Mouse (Mus musculus) heart, embryonic 14.5 days (tissue): ENCODE results near the gene Enox1. TPM values are rescaled to one million over a fixed set of nuclear protein-coding genes. Genes with fewer than 3 reads are reported as not detected.

Source experiments
- ATAC-seq: fragments of 200-750 bp; cut with Nextera tagmentation; 2 replicates; pipeline ENCODE4 v1.8.0; 2017; ENCODE audit warnings: low read depth, moderate TSS enrichment; ENCODE audit not compliant: insufficient number of reproducible peaks, insufficient read depth, low FRiP score
- H3K27ac ChIP-seq, 2 experiments: fragments of 200-500 bp in 1 of 2; fragments of 300-500 bp in 1 of 2; sonication (generic) in 1 of 2; replicated peaks in 1 of 2; 2 replicates each; pipeline ENCODE4 v1.5.1; 2012 to 2014; ENCODE audit warnings: low read depth in 2 of 2, low read length in 2 of 2, control low read depth in 1 of 2, mild to moderate bottlenecking in 1 of 2, mixed read lengths in 1 of 2; ENCODE audit not compliant: control insufficient read depth in 1 of 2, insufficient read depth in 1 of 2
- H3K27me3 ChIP-seq: fragments of 300-500 bp; sonication (generic); 2 replicates; pipeline ENCODE4 v1.6.1; 2014; ENCODE audit warnings: mild to moderate bottlenecking, low read length, control low read depth; ENCODE audit not compliant: control insufficient read depth, insufficient read depth
- H3K36me3 ChIP-seq: fragments of 300-500 bp; sonication (generic); 2 replicates; pipeline ENCODE4 v1.6.1; 2014; ENCODE audit warnings: mild to moderate bottlenecking, control low read depth, low read length, mixed read lengths; ENCODE audit not compliant: control insufficient read depth, insufficient read depth
- H3K4me1 ChIP-seq, 2 experiments: fragments of 200-500 bp in 1 of 2; fragments of 300-500 bp in 1 of 2; sonication (generic) in 1 of 2; 2 replicates each; pipeline ENCODE4 v1.6.1; 2012 to 2014; ENCODE audit warnings: low read length in 2 of 2, control low read depth in 1 of 2, mixed read lengths in 1 of 2; ENCODE audit not compliant: control insufficient read depth in 2 of 2, insufficient read depth in 2 of 2
- H3K4me2 ChIP-seq: fragments of 300-500 bp; sonication (generic); 2 replicates; pipeline ENCODE4 v1.6.1; 2014; ENCODE audit warnings: mild to moderate bottlenecking, low read length
- H3K4me3 ChIP-seq, 2 experiments: fragments of 200-500 bp in 1 of 2; fragments of 300-500 bp in 1 of 2; sonication (generic) in 1 of 2; 2 replicates each; pipeline ENCODE4 v1.5.1; 2012 to 2014; ENCODE audit warnings: low read length in 2 of 2, mild to moderate bottlenecking in 2 of 2, control low read depth in 1 of 2, low read depth in 1 of 2, moderate library complexity in 1 of 2; ENCODE audit not compliant: control insufficient read depth in 1 of 2, insufficient read depth in 1 of 2
- H3K9ac ChIP-seq: fragments of 300-500 bp; sonication (generic); 2 replicates; pipeline ENCODE4 v1.6.1; 2014; ENCODE audit warnings: mild to moderate bottlenecking, low read length
- H3K9me3 ChIP-seq: fragments of 300-500 bp; sonication (generic); 2 replicates; pipeline ENCODE4 v1.6.1; 2016; ENCODE audit warnings: low read length, control low read depth; ENCODE audit not compliant: control insufficient read depth
- WGBS: fragments of 180-500 bp; shearing (Covaris S2); extraction: QIAGEN DNeasy Blood & Tissue Kit; methylation state at CpG from one replicate; pipeline ENCODE4 v1.1.7; 2014; 5-methylcytosine and 5-hydroxymethylcytosine counted together
- polyA plus RNA-seq: library from polyadenylated mRNA; unstranded; fragments of >200 nt; fragmentation: Nextera tagmentation; extraction: Ambion mirVana; gene quantifications from 2 replicates; pipeline ENCODE4 v1.2.1, GENCODE M21; 2014

Enox1 gene
- polyA plus RNA-seq, 1 experiment from 2014 or later: 2.2 TPM

DNA sequence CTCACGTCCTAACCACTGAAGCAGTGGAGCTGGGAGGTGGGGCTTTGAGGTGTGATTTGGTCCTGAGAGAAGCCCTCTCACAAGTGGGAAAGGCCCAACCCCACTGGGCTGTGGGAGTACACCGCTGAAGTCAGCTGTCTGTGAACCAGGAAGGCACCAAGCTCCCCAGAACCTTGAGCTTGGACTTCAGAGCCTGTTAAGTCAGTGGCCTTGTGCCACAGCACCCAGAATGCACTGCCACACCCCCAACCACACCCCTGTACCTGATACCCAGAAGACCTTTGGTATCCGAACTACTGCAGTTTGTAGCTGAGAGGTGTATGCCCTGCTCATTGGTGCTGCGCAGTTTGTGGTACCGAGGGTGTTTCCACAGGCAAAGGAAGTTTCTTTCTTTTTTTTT is 232.7 kb downstream of the Enox1 start:
- no peak for ATAC-seq
- Histone ChIP-seq H3K27me3 (no peaks in the 10 kb centered on the region), H3K9ac (no peak overlapping the region), H3K4me2 (no peak overlapping the region), H3K27ac (no peak overlapping the region), H3K36me3 (no peaks in the 10 kb centered on the region), H3K4me1 (peaks cover 0 to 3% of the 10 kb centered on the region in 2 experiments; a peak in 1 of 4 replicates), H3K4me3 (no peak overlapping the region), H3K9me3 (no peaks in the 10 kb centered on the region)
- 81% methylated on average over 5 of the region's 5 CpGs for WGBS

DNA sequence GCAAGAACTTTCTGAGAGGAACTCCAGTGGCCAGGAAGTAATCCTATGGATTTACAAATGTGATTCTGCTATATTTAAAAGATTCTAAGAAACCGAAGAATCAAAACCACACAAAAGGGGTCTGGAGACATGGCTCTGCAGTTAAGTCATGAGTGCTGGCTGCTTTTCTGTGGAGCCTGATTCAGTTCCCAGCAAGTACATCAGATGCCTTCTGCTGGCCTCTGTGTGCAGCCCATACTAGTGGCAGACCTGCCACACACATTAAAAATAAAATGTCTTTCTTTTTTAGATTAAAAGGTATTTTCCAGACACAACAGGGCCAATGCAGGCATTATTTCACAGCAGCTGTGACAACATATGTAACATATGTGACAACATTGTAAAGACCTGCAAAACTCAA is 235.9 kb downstream of the Enox1 start:
- no peaks in the 10 kb centered on the region for H3K36me3 ChIP-seq
- H3K9ac ChIP-seq: no peak overlapping the region
- H3K27me3 ChIP-seq: no peaks in the 10 kb centered on the region
- H3K4me3 ChIP-seq: no peak overlapping the region
- no peaks in the 10 kb centered on the region for H3K4me1 ChIP-seq
- H3K4me2 ChIP-seq: no peak overlapping the region
- ATAC-seq: no peak
- 67% methylated on average over 1 of the region's 1 CpGs for WGBS
- H3K27ac ChIP-seq: no peak overlapping the region
- H3K9me3 ChIP-seq: no peaks in the 10 kb centered on the region

DNA sequence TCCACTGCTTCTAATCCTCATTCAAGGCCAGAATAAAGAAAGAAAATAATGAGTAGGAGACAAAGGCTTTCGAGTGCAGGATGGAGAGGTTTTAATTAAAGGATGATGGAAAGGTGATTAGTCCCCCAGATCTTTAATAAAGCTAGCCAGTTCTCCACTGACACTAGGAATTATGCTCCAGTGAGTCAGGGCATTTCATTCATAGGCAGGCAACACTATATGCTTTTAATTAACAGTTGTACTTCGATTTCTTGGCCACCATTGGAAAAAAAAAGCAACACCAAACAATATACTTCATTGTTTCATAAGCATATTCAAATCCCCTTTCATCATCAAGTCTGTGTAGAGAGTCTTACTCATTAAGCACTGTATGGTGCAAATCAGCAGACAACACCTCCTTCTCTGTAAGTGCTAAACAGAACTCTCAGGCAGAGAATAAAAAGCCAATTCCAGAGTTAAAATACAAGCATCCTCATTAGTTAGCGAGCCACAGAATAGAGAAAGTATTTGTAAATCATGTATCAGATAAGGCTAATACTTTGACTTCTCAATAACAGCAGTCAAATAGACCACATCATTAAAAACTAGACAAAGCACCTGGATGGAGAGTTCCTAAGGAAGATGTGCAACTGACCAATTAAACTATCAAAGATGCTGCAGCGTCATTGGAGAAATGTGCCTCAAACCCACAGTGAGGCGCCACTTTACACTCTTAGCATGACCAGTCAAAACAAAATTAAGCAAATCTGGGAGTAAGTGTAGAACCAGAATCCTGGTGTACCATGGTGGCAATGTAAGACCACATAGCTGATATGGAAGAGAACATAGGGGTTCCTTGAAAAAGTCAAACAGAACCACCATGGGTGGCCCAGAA is 249.9 kb downstream of the Enox1 start:
- Histone ChIP-seq H3K4me1 (no peaks in the 10 kb centered on the region), H3K9me3 (no peaks in the 10 kb centered on the region), H3K36me3 (no peaks in the 10 kb centered on the region), H3K4me2 (no peak overlapping the region), H3K27ac (no peak overlapping the region), H3K27me3 (no peaks in the 10 kb centered on the region), H3K9ac (no peak overlapping the region), H3K4me3 (no peak overlapping the region)
- no peak for ATAC-seq
- WGBS: 80% methylated on average over 5 of the region's 5 CpGs

DNA sequence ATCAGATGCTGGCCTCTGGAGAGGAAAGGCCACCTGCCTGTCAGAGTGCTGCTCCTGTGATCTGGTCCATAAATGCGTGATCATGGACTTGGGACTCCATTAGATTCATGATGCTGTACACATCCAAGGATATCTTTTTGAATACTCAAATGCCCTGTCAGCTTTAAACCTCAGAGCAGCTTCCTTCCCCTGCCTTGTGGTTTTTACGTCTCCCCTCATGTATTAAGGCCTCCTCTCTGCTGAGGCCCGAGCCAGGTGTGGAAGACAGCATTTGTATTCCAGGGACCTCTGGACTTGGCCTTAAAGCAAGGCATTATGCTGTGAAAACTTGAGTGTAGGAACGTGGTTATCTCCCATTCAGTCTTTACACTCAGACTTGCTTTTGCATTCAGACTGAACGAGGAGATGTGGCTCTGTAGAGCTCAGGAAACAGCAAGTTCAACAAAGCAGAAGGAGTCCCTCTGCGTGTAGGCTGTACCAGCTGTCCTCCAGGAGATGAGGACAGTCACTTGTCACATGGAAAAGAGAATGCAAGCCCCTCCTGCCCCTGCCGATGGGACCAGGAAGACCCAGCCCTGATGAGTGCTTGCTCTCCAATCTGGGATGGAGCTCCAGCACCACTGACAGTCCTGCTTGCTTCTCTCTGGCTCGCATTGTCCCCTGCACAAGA is 252.8 kb downstream of the Enox1 start:
- no peaks in the 10 kb centered on the region for H3K36me3 ChIP-seq
- H3K27ac ChIP-seq: no peak overlapping the region
- H3K4me2 ChIP-seq: no peak overlapping the region
- H3K27me3 ChIP-seq: no peaks in the 10 kb centered on the region
- no peak for ATAC-seq
- no peak overlapping the region for H3K9ac ChIP-seq
- H3K4me1 ChIP-seq: no peaks in the 10 kb centered on the region
- 79% methylated on average over 8 of the region's 8 CpGs for WGBS
- no peaks in the 10 kb centered on the region for H3K9me3 ChIP-seq
- H3K4me3 ChIP-seq: no peak overlapping the region

DNA sequence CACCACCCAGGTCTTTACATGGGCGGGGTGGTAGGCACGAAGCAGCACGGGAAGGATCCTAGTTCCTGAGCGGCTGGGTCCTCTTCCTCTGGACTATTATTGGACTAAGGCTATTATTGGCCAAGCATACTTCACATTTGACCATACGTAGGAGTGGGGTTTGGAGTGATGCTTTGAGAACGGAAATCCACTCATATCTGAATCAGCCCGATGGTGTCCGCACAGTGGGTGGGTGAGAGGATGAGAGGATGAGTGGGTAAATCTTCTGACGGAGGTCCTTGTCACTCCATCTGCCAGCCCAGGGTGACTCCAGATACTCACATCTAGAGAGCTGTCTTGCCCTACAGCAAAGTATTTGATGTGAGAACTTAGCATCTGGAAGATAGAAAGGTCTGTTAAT is 253.8 kb downstream of the Enox1 start:
- ATAC-seq: no peak
- Histone ChIP-seq H3K4me1 (no peaks in the 10 kb centered on the region), H3K9me3 (no peaks in the 10 kb centered on the region), H3K4me2 (no peak overlapping the region), H3K4me3 (no peak overlapping the region), H3K27me3 (no peaks in the 10 kb centered on the region), H3K36me3 (no peaks in the 10 kb centered on the region), H3K9ac (no peak overlapping the region), H3K27ac (no peak overlapping the region)
- WGBS: 84% methylated on average over 9 of the region's 9 CpGs

DNA sequence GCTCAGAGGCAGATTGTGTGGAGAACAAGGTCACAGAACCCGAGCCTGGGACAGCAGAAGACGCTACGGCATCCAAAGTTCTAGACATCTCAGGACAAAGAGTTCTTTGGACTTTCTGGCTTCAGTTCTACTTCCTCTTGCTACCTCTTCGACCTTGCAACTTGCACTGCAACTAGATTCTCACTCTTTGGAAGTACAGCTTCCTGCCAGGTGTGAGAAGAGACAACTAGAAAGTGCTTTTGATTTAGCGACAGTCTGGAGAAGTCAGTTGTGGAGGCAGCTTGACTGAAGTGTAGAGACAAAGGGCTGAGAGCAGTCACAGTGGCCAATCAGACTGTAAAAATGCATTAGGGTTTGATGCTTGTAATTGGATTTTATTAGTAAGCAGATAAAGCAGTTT is 256.5 kb downstream of the Enox1 start:
- Histone ChIP-seq H3K9ac (no peak overlapping the region), H3K4me1 (no peaks in the 10 kb centered on the region), H3K27me3 (no peaks in the 10 kb centered on the region), H3K4me3 (no peak overlapping the region), H3K36me3 (no peaks in the 10 kb centered on the region), H3K27ac (no peak overlapping the region), H3K4me2 (no peak overlapping the region), H3K9me3 (no peaks in the 10 kb centered on the region)
- 74% methylated on average over 5 of the region's 5 CpGs for WGBS
- no peak for ATAC-seq

DNA sequence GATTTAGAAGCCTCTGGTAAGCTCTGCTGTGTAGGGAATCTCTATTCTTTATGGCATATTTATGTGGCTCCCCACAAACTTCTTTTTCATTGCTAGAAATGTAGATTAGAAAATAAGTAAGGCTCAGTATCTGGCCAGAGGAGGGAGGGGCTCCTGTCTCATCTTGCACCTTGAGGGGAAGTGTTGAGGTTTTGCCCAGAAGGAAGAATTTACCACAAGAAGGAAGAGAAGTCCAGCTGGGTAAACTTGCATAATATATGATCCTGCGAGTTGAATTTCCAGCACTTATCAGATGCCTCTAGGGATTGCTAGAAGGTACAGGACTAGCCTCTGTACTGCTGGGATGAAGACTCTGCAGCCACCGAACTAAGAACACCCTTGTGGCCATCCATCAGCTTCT is 259.8 kb downstream of the Enox1 start:
- Histone ChIP-seq H3K4me3 (no peak overlapping the region), H3K27me3 (no peaks in the 10 kb centered on the region), H3K36me3 (no peaks in the 10 kb centered on the region), H3K27ac (no peak overlapping the region), H3K9me3 (no peaks in the 10 kb centered on the region), H3K4me1 (no peaks in the 10 kb centered on the region), H3K4me2 (no peak overlapping the region), H3K9ac (no peak overlapping the region)
- no peak for ATAC-seq
- WGBS: 75% methylated on average over 2 of the region's 2 CpGs
